ENCODE assay signal across 25 mouse cellular contexts in genomic region chrX:140998885-140999284, GRCm38 (mm10). TPM values are rescaled to one million over a fixed set of nuclear protein-coding genes. Genes with fewer than 3 reads are reported as not detected.
DNase-seq lines count a peak whose midpoint lies in the region; ATAC-seq lines count a peak whose summit lies in the region.
"Had no signal": no experiment of that assay in that cellular context is flagged by ENCODE, and none has a peak within 500 bp of the region (broad histone marks: within the 10 kb centered on the region; RNA-seq: fewer than 3 reads in every experiment).

No protein-coding gene starts in this region.

- H3K27me3 ChIP-seq in hindbrain, embryonic 12.5 days = peaks cover 48% of the 10 kb centered on the region
- H3K27me3 ChIP-seq in hindbrain, embryonic 14.5 days (ENCODE audit: control insufficient read depth, insufficient read depth, low read length) = 0 out of 2 replicates have a peak, but pooled peaks cover 5% of the 10 kb centered on the region
- peaks cover 54% of the 10 kb centered on the region for H3K27me3 ChIP-seq in midbrain, embryonic 10.5 days (ENCODE audit: low read depth, poor library complexity, severe bottlenecking)
- no peaks in the 10 kb centered on the region for H3K27me3 ChIP-seq in midbrain, embryonic 16.5 days (ENCODE audit: control insufficient read depth, insufficient read depth, low read depth, low read length)
- H3K27me3 ChIP-seq: CH12.LX, Patski had no signal

- H3K4me1 ChIP-seq in hindbrain, embryonic 12.5 days = no peaks in the 10 kb centered on the region
- no peaks in the 10 kb centered on the region for H3K4me1 ChIP-seq in hindbrain, embryonic 14.5 days (replicated peaks; ENCODE audit: control insufficient read depth, insufficient read depth, low read length)
- peaks cover 5% of the 10 kb centered on the region; the same call in 1 of the 2 replicates for H3K4me1 ChIP-seq in midbrain, embryonic 10.5 days
- no peaks in the 10 kb centered on the region for H3K4me1 ChIP-seq in midbrain, embryonic 16.5 days (ENCODE audit: control insufficient read depth, insufficient read depth, low read length)
- H3K4me1 ChIP-seq: hindbrain, embryonic 13.5 days; limb, embryonic 13.5 days; midbrain, embryonic 12.5 days; neural tube, embryonic 15.5 days had no signal

- ATAC-seq in hindbrain, embryonic 12.5 days (ENCODE audit: low FRiP score) = 0 out of 2 replicates have a peak, but pooled peaks have one; percentile 50
- ATAC-seq in hindbrain, embryonic 14.5 days (ENCODE audit: low FRiP score) = no peak
- ATAC-seq in midbrain, embryonic 16.5 days = no peak
- ATAC-seq in granulocyte monocyte progenitor cell, adult 5-6 weeks (replicated peaks; ENCODE audit: poor library complexity, severe bottlenecking) = peak; percentile 12; the same call in 1 of the 2 replicates
- ATAC-seq: Patski had no signal

- H3K9ac ChIP-seq in hindbrain, embryonic 12.5 days = no peak overlapping the region
- no peak overlapping the region for H3K9ac ChIP-seq in hindbrain, embryonic 14.5 days
- H3K9ac ChIP-seq in midbrain, embryonic 16.5 days (ENCODE audit: low read depth, low read length) = no peak overlapping the region
- H3K9ac ChIP-seq: hindbrain, embryonic 13.5 days; limb, embryonic 13.5 days; liver, embryonic 14.5 days; midbrain, embryonic 12.5 days; neural tube, embryonic 15.5 days had no signal

- no peak overlapping the region for H3K4me2 ChIP-seq in hindbrain, embryonic 12.5 days (replicated peaks)
- no peak overlapping the region for H3K4me2 ChIP-seq in hindbrain, embryonic 14.5 days (replicated peaks)
- H3K4me2 ChIP-seq in midbrain, embryonic 16.5 days (ENCODE audit: low read length) = no peak overlapping the region
- H3K4me2 ChIP-seq: hindbrain, embryonic 13.5 days; limb, embryonic 13.5 days; midbrain, embryonic 12.5 days; neural tube, embryonic 15.5 days had no signal

- H3K9me3 ChIP-seq in hindbrain, embryonic 12.5 days (replicated peaks) = no peaks in the 10 kb centered on the region
- no peaks in the 10 kb centered on the region for H3K9me3 ChIP-seq in hindbrain, embryonic 14.5 days (ENCODE audit: control insufficient read depth, low read length)
- no peaks in the 10 kb centered on the region for H3K9me3 ChIP-seq in midbrain, embryonic 10.5 days (replicated peaks)
- H3K9me3 ChIP-seq in midbrain, embryonic 16.5 days (replicated peaks; ENCODE audit: control insufficient read depth, low read length, poor library complexity, severe bottlenecking) = no peaks in the 10 kb centered on the region
- H3K9me3 ChIP-seq: G1E; heart, embryonic 10.5 days; hindbrain, embryonic 13.5 days; limb, embryonic 13.5 days; midbrain, embryonic 12.5 days; neural tube, embryonic 15.5 days had no signal

- 0 out of 2 replicates have a peak, but pooled peaks cover 3% of the 10 kb centered on the region for H3K36me3 ChIP-seq in hindbrain, embryonic 12.5 days
- no peaks in the 10 kb centered on the region for H3K36me3 ChIP-seq in hindbrain, embryonic 14.5 days (replicated peaks; ENCODE audit: control insufficient read depth, insufficient read depth)
- no peaks in the 10 kb centered on the region for H3K36me3 ChIP-seq in midbrain, embryonic 10.5 days
- no peaks in the 10 kb centered on the region for H3K36me3 ChIP-seq in midbrain, embryonic 16.5 days (ENCODE audit: control insufficient read depth, insufficient read depth, low read length)
- H3K36me3 ChIP-seq: limb, embryonic 13.5 days; midbrain, embryonic 12.5 days; neural tube, embryonic 15.5 days had no signal

- no peak overlapping the region for H3K4me3 ChIP-seq in hindbrain, embryonic 12.5 days
- H3K4me3 ChIP-seq in hindbrain, embryonic 14.5 days (replicated peaks; ENCODE audit: low read length) = no peak overlapping the region
- no peak overlapping the region for H3K4me3 ChIP-seq in midbrain, embryonic 10.5 days
- H3K4me3 ChIP-seq in midbrain, embryonic 16.5 days (ENCODE audit: low read depth, low read length) = no peak overlapping the region
- H3K4me3 ChIP-seq: gastrocnemius, adult 2 months; heart, embryonic 10.5 days; hindbrain, embryonic 13.5 days; limb, embryonic 13.5 days; midbrain, embryonic 12.5 days; neural tube, embryonic 15.5 days had no signal

- DNase-seq in hindbrain, embryonic 14.5 days (ENCODE audit: low spot score) = no peak
- DNase-seq in midbrain, embryonic 10.5 days (ENCODE audit: low spot score) = no peak
- DNase-seq in retina, embryonic 14.5 days (ENCODE audit: low spot score) = no peak
- DNase-seq in T-cell, adult 2 months (ENCODE audit: low spot score) = no peak
- DNase-seq: adrenal gland, adult 2 months; B cell, adult 2 months; cerebellum, adult 11 months; cerebellum, adult 9-11 months; gastrocnemius, adult 2 months; kidney, adult 8-10 months; kidney, postnatal 36 days; thymus, adult 2 months had no signal

- no peak overlapping the region for H3K27ac ChIP-seq in hindbrain, embryonic 12.5 days
- no peak overlapping the region for H3K27ac ChIP-seq in hindbrain, embryonic 14.5 days
- peak overlapping the region; percentile 65 for H3K27ac ChIP-seq in midbrain, embryonic 10.5 days (replicated peaks)
- no peak overlapping the region for H3K27ac ChIP-seq in midbrain, embryonic 16.5 days (ENCODE audit: low read length)
- H3K27ac ChIP-seq: gastrocnemius, adult 2 months; heart, embryonic 10.5 days; hindbrain, embryonic 13.5 days; limb, embryonic 13.5 days; liver, embryonic 14.5 days; macrophage; midbrain, embryonic 12.5 days; neural tube, embryonic 15.5 days had no signal

RNA-seq across cellular contexts. Expression of gene Atg4a, which starts 42.2 kb away (rescaled TPM):
- 12.7 and 14.5 TPM in 2 replicates for polyA plus RNA-seq in hindbrain, embryonic 12.5 days (2016; fragmentation: Nextera tagmentation; extraction: Ambion mirVana)
- polyA plus RNA-seq in hindbrain, embryonic 14.5 days (2014; fragmentation: Nextera tagmentation; extraction: Ambion mirVana) = 9.5 and 11.3 TPM in 2 replicates
- polyA plus RNA-seq in midbrain, embryonic 10.5 days (2016; fragmentation: Nextera tagmentation; extraction: Ambion mirVana) = 12.0 and 12.8 TPM in 2 replicates
- polyA plus RNA-seq in midbrain, embryonic 16.5 days (2015; fragmentation: Nextera tagmentation; extraction: Ambion mirVana) = 8.1 and 8.9 TPM in 2 replicates
- total RNA-seq in granulocyte monocyte progenitor cell, adult 5-6 weeks (2014; fragmentation: Nextera tagmentation) = 18.8 and 22.5 TPM in 2 replicates
- 24.8 and 25.8 TPM in 2 replicates for total RNA-seq in granulocyte monocyte progenitor cell, adult 5-6 weeks (2017)

RNA-seq across cellular contexts. Expression of gene Psmd10, which starts 42.4 kb away (rescaled TPM):
- polyA plus RNA-seq in hindbrain, embryonic 12.5 days (2016; fragmentation: Nextera tagmentation; extraction: Ambion mirVana) = 41.4 and 41.5 TPM in 2 replicates
- 42.3 and 47.6 TPM in 2 replicates for polyA plus RNA-seq in hindbrain, embryonic 14.5 days (2014; fragmentation: Nextera tagmentation; extraction: Ambion mirVana)
- 53.9 and 55.7 TPM in 2 replicates for polyA plus RNA-seq in midbrain, embryonic 10.5 days (2016; fragmentation: Nextera tagmentation; extraction: Ambion mirVana)
- polyA plus RNA-seq in midbrain, embryonic 16.5 days (2015; fragmentation: Nextera tagmentation; extraction: Ambion mirVana) = 44.6 and 47.0 TPM in 2 replicates
- 18.0 and 26.0 TPM in 2 replicates for total RNA-seq in granulocyte monocyte progenitor cell, adult 5-6 weeks (2014; fragmentation: Nextera tagmentation)
- total RNA-seq in granulocyte monocyte progenitor cell, adult 5-6 weeks (2017) = 34.5 and 54.0 TPM in 2 replicates

Comparison
In these comparisons a context has a peak if more than half of its experiments do, and no peak if none do; other contexts are left out.
1. ATAC-seq: peak in hindbrain, embryonic 12.5 days (single experiment) and granulocyte monocyte progenitor cell, adult 5-6 weeks (single experiment); none in hindbrain, embryonic 14.5 days (single experiment) and midbrain, embryonic 16.5 days (single experiment).